Mouse (Mus musculus) NIH3T3 (cell line): ENCODE data around the gene Trpm2.
"Not testable (repeated sequence)": the region's sequence is repeated elsewhere in the genome, so short reads cannot be mapped to it uniquely, and the experiment has no call there.

Source experiments
- DNase-seq: peaks from one replicate; pipeline ENCODE4 v3.0.0-alpha.2; 2012; ENCODE audit warnings: low read depth

Trpm2 gene

GRCm38 (mm10) chr10:77978351-77979350 lies 8.3 kb upstream of the Trpm2 start, which contains the start of gene 1810043G02Rik:
TSS of gene 1810043G02Rik (plus strand) at chr10:77978524.
- DNase-seq, result peak; percentile 99

GRCm38 (mm10) chr10:77976458-77977150 lies 6.2 kb upstream of the Trpm2 start:
- peak; percentile 80 for DNase-seq

GRCm38 (mm10) chr10:77975653-77976052 lies 5.3 kb upstream of the Trpm2 start:
- no peak for DNase-seq

DNA sequence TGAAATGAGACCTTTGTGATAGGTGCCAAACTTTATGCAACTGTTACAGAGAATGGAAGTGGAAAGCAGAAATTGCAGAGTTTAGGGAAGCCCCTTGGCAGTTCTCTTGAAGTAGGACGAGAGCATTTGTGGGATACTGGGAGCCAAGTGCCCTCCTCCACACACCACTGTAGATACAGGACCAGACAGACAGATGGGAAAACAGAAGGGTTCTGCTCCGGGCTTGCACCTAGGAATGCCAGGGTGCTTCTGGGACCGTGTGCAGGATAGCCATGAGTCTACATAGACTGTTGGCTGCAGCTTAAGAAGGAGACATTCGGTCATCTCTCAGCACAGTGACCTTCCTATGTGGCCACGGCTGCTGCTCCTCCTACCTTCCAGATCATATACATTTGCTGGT lies 4.4 kb upstream of the Trpm2 start:
- no peak for DNase-seq

- DNase-seq, result peak; percentile 44
These were observed 4.0 kb upstream of the Trpm2 start for GRCm38 (mm10) chr10:77974323-77974722.

- DNase-seq, result peak; percentile 60
These were observed 1.6 kb upstream of the Trpm2 start for GRCm38 (mm10) chr10:77971709-77972553.

DNA sequence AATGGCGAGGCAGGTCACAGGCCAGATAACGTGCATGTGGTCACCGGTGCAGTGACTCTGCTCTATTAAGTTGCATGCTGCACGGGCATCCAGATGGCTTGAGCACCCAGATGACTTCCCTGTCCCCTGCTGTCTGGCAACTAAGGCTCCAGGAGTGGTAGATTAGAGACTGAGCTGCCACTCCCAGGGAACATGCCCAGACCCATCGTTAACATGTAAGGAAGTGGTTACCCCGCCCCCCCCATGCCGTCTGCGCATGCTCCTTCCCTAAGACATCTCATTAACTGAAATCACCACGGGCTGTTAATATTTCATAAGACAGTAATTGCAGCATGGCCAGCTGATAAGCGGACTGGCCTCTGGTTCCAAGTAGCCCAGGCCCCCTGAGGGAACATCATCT lies 828 bp upstream of the Trpm2 start:
- DNase-seq, result no peak

GRCm38 (mm10) chr10:77969973-77970325 lies 414 bp downstream of the Trpm2 start:
- no peak for DNase-seq

DNA sequence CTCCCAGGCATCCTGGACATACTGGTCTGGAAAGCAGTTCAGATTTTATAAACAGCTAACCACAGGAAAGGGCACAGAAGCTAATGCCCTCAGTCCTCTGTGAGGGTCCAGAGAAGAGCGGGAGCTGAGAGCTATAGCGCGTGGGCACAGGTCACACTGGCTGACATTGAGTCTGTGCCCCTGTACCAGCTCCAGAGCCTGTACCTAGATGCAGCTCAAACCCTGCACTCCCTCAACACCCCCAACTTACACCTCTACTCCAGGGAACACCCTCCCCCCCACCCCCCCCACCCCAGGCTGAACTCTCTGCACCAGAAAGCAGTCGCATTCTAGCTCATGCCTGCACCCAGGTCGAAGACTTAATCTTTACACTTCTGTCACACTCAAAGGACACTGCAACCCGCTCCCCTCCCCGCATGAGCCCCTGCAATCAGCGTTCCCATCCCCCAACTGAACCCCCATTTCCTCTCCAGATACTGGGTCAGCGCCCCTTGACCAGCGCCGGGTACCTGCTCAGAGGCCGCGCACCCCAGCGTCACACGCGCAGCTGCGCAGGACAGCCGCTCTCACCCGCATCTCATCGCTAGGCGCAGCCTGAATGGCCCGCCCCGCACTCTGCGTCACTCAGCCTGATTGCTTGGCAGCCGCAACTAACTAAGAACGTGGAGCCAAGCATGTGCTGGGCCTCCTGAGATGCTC lies 940 bp downstream of the Trpm2 start:
- DNase-seq, result no peak

- DNase-seq, result no peak
These were observed 6.4 kb downstream of the Trpm2 start for GRCm38 (mm10) chr10:77963971-77964370.

DNA sequence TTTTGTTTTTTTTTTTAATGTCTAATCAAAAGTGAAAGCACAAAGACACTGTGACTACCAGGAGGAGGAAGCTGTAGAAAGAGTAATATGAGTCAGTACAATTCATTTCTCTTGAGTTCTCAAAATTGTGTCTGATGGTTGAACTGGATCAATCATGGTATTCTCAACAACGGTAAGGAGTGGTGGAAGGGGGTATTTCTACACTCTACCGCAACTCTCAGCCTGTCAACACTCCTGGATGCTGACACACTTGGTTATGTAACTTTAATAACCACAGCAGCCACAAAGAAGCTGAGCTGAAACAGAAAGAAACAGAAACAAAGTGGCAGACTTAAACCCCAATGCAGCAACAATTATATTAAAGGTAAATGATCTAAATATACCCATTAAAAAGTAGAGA lies 7.6 kb downstream of the Trpm2 start:
- peak; percentile 58 for DNase-seq

GRCm38 (mm10) chr10:77950468-77950867 lies 19.9 kb downstream of the Trpm2 start:
- not testable (repeated sequence) for DNase-seq

GRCm38 (mm10) chr10:77939685-77940084 lies 30.7 kb downstream of the Trpm2 start:
- peak; percentile 20 for DNase-seq

DNA sequence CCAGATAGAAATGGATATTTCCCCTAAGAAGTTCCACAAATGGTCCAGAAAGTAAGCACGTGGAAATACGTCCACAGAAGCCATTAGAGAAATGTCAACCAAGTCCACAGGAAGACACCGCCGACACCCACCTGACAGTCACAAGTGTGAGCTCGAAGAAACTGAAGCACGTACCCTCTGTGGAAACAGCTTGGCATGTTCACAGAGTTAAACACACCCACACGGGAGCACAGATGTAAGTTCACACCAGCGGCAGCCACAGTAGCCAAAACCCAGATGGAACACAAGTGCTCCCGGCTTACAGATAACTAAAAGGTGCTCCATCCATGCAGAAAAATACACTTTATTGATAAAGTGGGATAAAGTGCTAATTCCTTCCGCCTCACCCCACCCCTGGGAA lies 43.0 kb downstream of the Trpm2 start:
- DNase-seq, result no peak

GRCm38 (mm10) chr10:77926140-77926539 lies 44.2 kb downstream of the Trpm2 start:
- DNase-seq, result peak; percentile 65

GRCm38 (mm10) chr10:77922681-77923080 lies 47.7 kb downstream of the Trpm2 start:
- DNase-seq, result peak; percentile 58

DNA sequence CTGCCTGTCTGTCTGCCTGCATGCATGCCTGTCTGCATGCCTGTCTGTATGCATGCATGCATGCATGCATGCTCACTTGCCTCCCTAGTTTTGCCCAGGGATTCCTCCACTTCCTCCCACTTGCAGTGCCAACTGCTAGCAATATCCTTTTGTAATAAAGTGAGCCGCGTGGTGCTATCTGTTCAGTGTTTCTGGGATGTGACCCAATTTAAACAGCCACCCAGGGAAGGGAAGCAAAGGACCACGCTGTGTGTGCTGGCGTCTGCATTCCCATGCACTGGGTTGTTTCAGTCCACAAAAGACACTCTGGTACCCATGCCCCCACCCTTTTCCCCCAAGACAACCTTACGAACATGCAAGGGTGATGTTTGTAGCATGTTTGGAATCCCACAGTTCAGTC lies 49.4 kb downstream of the Trpm2 start:
- DNase-seq, result no peak

DNA sequence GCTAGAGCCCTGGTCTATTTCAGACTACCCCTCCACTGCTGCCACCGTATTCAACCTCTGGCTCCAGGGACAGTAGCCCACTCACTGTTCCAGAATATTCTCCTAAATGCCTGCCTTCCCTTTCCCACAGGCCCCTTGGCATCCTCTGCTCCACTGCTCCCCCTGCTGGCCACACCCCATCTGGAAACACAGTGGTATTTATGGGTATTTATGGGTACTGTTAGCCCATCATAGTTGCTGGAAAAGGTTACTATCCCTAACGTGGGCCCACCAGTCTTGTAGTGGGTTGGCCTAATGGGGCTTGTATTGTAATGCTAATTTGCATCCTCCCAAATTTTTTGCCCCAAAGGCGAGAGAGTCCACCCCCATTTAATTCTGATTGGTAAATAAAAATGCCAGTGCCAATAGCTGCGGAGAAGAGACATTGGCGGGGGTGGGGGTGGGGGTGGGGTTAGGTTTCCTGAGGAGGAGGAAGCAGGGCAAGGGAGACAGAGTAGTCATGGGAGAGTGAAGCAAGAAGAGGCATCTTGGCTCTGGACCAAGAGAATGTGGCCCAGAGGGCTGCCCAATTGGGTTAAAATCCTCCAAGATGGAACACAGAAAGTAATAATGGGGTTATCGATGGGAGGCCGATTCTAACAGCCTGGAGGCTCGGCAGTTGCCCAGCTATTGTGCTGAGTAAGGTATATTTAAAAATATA lies 53.6 kb downstream of the Trpm2 start:
- peak; percentile 74 for DNase-seq

DNA sequence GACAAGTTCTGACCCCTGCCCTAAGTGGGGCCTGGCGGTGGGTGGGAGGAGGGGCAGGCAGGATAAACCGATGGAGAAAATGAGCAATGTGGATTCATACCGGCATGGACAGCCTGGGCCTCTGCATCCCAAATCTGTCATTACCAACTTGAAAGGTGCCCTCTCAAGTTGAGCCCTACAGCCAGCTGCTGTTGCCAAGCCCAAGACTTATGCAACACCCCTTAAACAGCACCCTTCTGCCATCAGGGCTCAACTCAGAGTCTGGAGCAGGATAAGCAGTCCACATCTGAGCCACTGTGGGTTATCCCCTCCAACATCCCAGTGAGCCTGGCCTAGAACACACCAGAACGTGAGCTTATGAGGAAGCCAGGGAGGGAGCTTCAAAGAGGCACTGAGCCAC lies 57.1 kb downstream of the Trpm2 start:
- DNase-seq, result no peak

DNA sequence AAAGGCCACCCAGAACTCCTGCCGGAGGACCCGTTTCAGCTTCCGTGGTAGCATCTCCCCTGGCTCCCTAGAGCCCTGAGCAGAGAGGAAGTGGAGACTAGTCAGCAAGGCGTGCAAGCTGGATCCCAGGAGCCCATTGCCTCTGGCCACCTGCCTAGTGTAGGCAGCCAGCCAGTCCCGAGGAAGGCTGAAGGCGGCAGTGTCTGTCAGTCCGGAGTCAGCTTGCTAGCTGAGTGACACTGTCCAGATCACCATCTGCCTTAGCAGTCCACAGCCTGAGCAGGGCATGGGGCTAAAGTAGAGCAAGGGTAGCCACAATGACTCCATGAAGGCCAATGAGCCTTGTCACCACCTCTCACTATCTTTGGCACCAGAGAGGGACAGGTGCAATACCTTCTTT lies 57.8 kb downstream of the Trpm2 start:
- peak; percentile 11 for DNase-seq
